In the genomic region with DNA sequence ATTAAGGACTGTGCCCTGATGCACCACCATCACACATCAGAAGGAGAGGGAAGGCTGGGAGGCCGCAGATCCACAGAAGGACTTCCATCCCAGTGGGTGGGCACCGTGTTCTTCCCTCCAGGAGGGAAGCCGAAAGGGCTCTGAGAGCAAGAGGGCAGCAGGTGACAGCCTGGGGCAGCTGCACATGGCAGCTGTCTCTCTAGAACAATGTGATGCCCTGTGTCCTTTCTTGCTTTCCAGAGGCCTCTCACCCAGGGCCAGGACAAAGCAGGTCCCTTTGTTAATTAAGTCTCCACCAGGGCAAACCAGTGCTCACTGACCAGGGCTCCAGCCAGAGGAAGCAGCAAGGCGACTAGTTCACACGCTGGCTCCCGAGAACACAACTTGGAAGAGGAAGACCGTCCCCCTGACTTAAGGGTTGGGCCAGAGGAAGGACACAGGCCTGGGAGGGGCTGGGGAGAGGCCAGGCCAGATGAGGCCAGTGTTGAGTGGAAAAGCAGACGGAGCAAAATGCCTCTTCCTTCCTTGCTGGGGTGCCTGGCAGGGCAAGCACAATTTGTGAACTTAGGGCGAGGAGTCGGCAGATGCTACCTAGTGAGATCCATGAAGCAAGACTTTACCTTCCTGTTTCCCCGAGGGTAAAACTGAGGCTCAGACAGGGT, we compare ENCODE assay signal across 9 mouse cellular contexts. TPM values are rescaled to one million over a fixed set of nuclear protein-coding genes. Genes with fewer than 3 reads are reported as not detected.
A peak's percentile ranks its signal among the peaks of the same experiment; 100 is the strongest.
DNase-seq lines count a peak whose midpoint lies in the region; ATAC-seq and TF ChIP-seq lines count a peak whose summit lies in the region.
"Had no signal": no experiment of that assay in that cellular context is flagged by ENCODE, and none has a peak within 500 bp of the region (broad histone marks: within the 10 kb centered on the region; RNA-seq: fewer than 3 reads in every experiment).

No protein-coding gene starts in this region.

- no peak overlapping the region for H3K4me2 ChIP-seq in forebrain, embryonic 15.5 days (replicated peaks)
- H3K4me2 ChIP-seq in intestine, postnatal 0 days (replicated peaks; ENCODE audit: low read depth), result no peak overlapping the region
- H3K4me2 ChIP-seq: hindbrain, embryonic 15.5 days had no signal

- no peak for DNase-seq in forebrain, embryonic 10.5 days (ENCODE audit: extremely low spot score, low spot score)
- DNase-seq in gastrocnemius, adult 2 months, result peak; percentile 77
- DNase-seq in lung, postnatal 10 days, result peak; percentile 63
- no peak for DNase-seq in T-cell, adult 2 months (ENCODE audit: low spot score)
- DNase-seq in spleen, postnatal 4 days (ENCODE audit: low spot score in 2 of 2), result no peak
- no peak for DNase-seq in thymus, postnatal 25 days

- 42% methylated on average over 11 of the region's 11 CpGs for WGBS in forebrain, embryonic 10.5 days
- 56% methylated on average over 11 of the region's 11 CpGs for WGBS in forebrain, embryonic 15.5 days
- WGBS in intestine, postnatal 0 days, result 63% methylated on average over 11 of the region's 11 CpGs

- no peak for ATAC-seq in forebrain, embryonic 15.5 days (replicated peaks)
- no peak for ATAC-seq in intestine, postnatal 0 days

- intact Hi-C loops in gastrocnemius, adult 2 months (cut with DNase I), result no loop called here

- H3K4me3 ChIP-seq in forebrain, embryonic 10.5 days, result no peak overlapping the region
- no peak overlapping the region for H3K4me3 ChIP-seq in forebrain, embryonic 15.5 days
- H3K4me3 ChIP-seq in gastrocnemius, adult 2 months, result peak overlapping the region; percentile 25
- H3K4me3 ChIP-seq in intestine, postnatal 0 days (ENCODE audit: low read depth, low read length), result no peak overlapping the region
- H3K4me3 ChIP-seq: hindbrain, embryonic 15.5 days had no signal

- no peak for TF ChIP-seq CTCF in gastrocnemius, adult 2 months (IDR thresholded peaks at IDR 0.05)
- TF ChIP-seq CTCF in intestine, postnatal 0 days (IDR thresholded peaks at IDR 0.05; ENCODE audit: low read depth), result 0 out of 2 replicates have a peak, but pooled peaks have one; percentile 5

- peaks cover 15% of the 10 kb centered on the region for H3K27me3 ChIP-seq in forebrain, embryonic 10.5 days (ENCODE audit: poor library complexity, severe bottlenecking)
- no peaks in the 10 kb centered on the region for H3K27me3 ChIP-seq in forebrain, embryonic 15.5 days
- no peaks in the 10 kb centered on the region for H3K27me3 ChIP-seq in intestine, postnatal 0 days (replicated peaks; ENCODE audit: control insufficient read depth, insufficient read depth, low read length)
- H3K27me3 ChIP-seq: hindbrain, embryonic 15.5 days had no signal

- H3K4me1 ChIP-seq in forebrain, embryonic 10.5 days, result peaks cover 36% of the 10 kb centered on the region
- peaks cover 2% of the 10 kb centered on the region; the same call in 1 of the 2 replicates for H3K4me1 ChIP-seq in forebrain, embryonic 15.5 days
- H3K4me1 ChIP-seq in intestine, postnatal 0 days (replicated peaks; ENCODE audit: control insufficient read depth, insufficient read depth, low read length), result no peaks in the 10 kb centered on the region

- no peak overlapping the region for H3K9ac ChIP-seq in forebrain, embryonic 15.5 days (replicated peaks)
- no peak overlapping the region for H3K9ac ChIP-seq in intestine, postnatal 0 days (ENCODE audit: low read depth, low read length)
- H3K9ac ChIP-seq: hindbrain, embryonic 15.5 days had no signal

- H3K27ac ChIP-seq in forebrain, embryonic 10.5 days, result peak overlapping the region; percentile 83
- H3K27ac ChIP-seq in forebrain, embryonic 15.5 days (replicated peaks), result no peak overlapping the region
- peak overlapping the region; percentile 82 for H3K27ac ChIP-seq in gastrocnemius, adult 2 months
- no peak overlapping the region for H3K27ac ChIP-seq in intestine, postnatal 0 days (ENCODE audit: low read depth, low read length)
- H3K27ac ChIP-seq: hindbrain, embryonic 15.5 days had no signal

- H3K36me3 ChIP-seq in forebrain, embryonic 10.5 days (replicated peaks), result peaks cover 17% of the 10 kb centered on the region
- H3K36me3 ChIP-seq in forebrain, embryonic 15.5 days, result no peaks in the 10 kb centered on the region
- H3K36me3 ChIP-seq in intestine, postnatal 0 days (ENCODE audit: control insufficient read depth, insufficient read depth), result no peaks in the 10 kb centered on the region; the same call in 1 of the 2 replicates
- H3K36me3 ChIP-seq: hindbrain, embryonic 15.5 days had no signal

- 0 out of 2 replicates have a peak, but pooled peaks cover under 1% of the 10 kb centered on the region for H3K9me3 ChIP-seq in forebrain, embryonic 10.5 days
- H3K9me3 ChIP-seq in forebrain, embryonic 15.5 days, result no peaks in the 10 kb centered on the region
- no peaks in the 10 kb centered on the region for H3K9me3 ChIP-seq in intestine, postnatal 0 days (ENCODE audit: control insufficient read depth)
- H3K9me3 ChIP-seq: hindbrain, embryonic 15.5 days had no signal

RNA-seq across cellular contexts. Expression of a gene that starts 34.7 kb away (rescaled TPM):
- 11.2 and 11.5 TPM in 2 replicates for polyA plus RNA-seq in forebrain, embryonic 10.5 days (2016; fragmentation: Nextera tagmentation; extraction: Ambion mirVana)
- polyA plus RNA-seq in forebrain, embryonic 15.5 days (2015; fragmentation: Nextera tagmentation; extraction: Ambion mirVana), result 2.7 and 3.6 TPM in 2 replicates
- total RNA-seq in gastrocnemius, adult 2 months (2021), result 1 to 10 TPM; 3.3 to 9.2 TPM
- polyA plus RNA-seq in intestine, postnatal 0 days (2015; fragmentation: Nextera tagmentation; extraction: Ambion mirVana), result 3.7 and 4.5 TPM in 2 replicates

Comparison
In these comparisons a context has a peak if more than half of its experiments do, and no peak if none do; other contexts are left out.
1. H3K27ac ChIP-seq: peak in forebrain, embryonic 10.5 days (single experiment) and gastrocnemius, adult 2 months (single experiment); none in forebrain, embryonic 15.5 days (single experiment) and intestine, postnatal 0 days (single experiment).
2. DNase-seq: peak in gastrocnemius, adult 2 months (single experiment) and lung, postnatal 10 days (single experiment); none in forebrain, embryonic 10.5 days (single experiment), T-cell, adult 2 months (single experiment), spleen, postnatal 4 days (0 of 2) and thymus, postnatal 25 days (single experiment).